Mouse (Mus musculus): ENCODE results near the gene Tnf. TPM values are rescaled to one million over a fixed set of nuclear protein-coding genes. Genes with fewer than 3 reads are reported as not detected.
A peak's percentile ranks its signal among the peaks of the same experiment; 100 is the strongest.

Gene Tnf
- polyA plus RNA-seq, 1 experiment, result 7.4 TPM

DNA sequence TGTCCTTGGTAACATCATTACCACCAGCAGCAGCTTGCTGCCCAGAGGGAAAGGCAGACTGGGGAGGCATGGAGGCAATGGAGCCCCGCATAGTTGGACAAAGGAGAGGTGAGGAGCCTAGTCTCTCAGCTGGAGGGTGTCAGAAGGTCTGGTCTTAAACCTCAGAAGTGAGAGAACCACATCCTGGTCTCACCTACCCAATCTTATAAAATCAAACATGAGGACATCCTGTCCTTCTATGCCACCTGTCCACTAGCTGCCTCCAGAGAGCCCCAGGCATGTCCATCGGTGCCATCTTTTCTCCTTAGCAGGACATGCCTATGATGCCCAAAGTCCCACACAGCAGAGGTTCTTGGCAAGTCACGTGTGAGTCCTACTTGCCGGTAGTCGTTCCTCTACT lies 21.7 kb downstream of the Tnf start:
- no peak overlapping the region for H3K4me3 ChIP-seq (replicated peaks; ENCODE audit: control insufficient read depth, low read depth, low read length)
- no peak overlapping the region for H3K27ac ChIP-seq (ENCODE audit: control insufficient read depth, insufficient read depth, low read depth, low read length, poor library complexity)
- WGBS, result 79% methylated on average over 5 of the region's 5 CpGs
- H3K4me1 ChIP-seq (ENCODE audit: control insufficient read depth, insufficient read depth, low read length), result peaks cover 1% of the 10 kb centered on the region
- TF ChIP-seq POLR2A (IDR thresholded peaks at IDR 0.05; ENCODE audit: borderline replicate concordance, control insufficient read depth, low read depth, low read length), result no peak
- TF ChIP-seq CTCF (IDR thresholded peaks at IDR 0.05; ENCODE audit: control insufficient read depth, insufficient read depth, low read length), result no peak

DNA sequence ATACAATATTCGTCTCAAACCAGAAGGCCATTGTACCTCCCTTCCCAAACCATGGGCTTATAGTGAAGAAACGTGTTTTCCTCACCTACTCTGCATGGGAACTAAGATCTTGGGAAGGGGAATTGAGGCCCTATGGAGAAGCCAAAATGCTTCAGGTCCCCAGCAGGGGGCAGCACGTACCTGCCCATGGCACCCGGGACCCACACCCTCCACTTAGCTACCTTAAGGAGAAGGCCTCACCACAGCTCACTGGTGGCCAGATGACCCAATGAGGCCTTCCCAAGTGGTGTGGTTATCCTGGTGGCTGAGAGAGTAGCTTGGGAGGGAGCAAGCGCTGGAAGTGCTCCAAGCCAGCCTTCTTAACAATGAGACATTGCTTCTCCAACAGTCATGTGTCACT lies 23.3 kb downstream of the Tnf start:
- TF ChIP-seq POLR2A (IDR thresholded peaks at IDR 0.05; ENCODE audit: borderline replicate concordance, control insufficient read depth, low read depth, low read length) (no peak), CTCF (IDR thresholded peaks at IDR 0.05; ENCODE audit: control insufficient read depth, insufficient read depth, low read length) (peak; percentile 96)
- WGBS, result 7% methylated on average over 5 of the region's 5 CpGs
- H3K4me3 ChIP-seq (replicated peaks; ENCODE audit: control insufficient read depth, low read depth, low read length), result no peak overlapping the region
- no peak overlapping the region for H3K27ac ChIP-seq (ENCODE audit: control insufficient read depth, insufficient read depth, low read depth, low read length, poor library complexity)
- H3K4me1 ChIP-seq (ENCODE audit: control insufficient read depth, insufficient read depth, low read length), result peaks cover 2% of the 10 kb centered on the region; the same call in 1 of the 2 replicates

DNA sequence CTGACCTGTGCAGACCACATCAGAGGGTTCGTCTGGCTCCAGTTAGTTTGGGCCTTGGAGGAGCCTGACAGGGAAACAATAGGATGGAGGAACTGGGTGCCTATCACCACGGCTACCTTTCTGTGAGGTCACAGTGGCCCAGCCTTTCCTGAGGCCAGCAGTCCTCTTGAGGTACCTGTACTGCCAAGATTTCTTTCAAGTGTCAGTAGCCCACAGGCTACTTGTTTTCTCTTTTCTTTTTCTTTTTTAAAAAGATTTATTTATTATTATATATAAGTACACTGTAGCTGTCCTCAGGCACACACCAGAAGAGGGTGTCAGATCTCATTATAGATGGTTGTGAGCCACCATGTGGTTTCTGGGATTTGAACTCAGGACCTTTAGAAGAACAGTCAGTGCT lies 25.8 kb downstream of the Tnf start, which contains the start of gene Aif1:
Gene Aif1 (minus strand): TSS at position 101 of the 400 bp plus-strand sequence.
- TF ChIP-seq POLR2A (IDR thresholded peaks at IDR 0.05; ENCODE audit: borderline replicate concordance, control insufficient read depth, low read depth, low read length) (no peak), CTCF (IDR thresholded peaks at IDR 0.05; ENCODE audit: control insufficient read depth, insufficient read depth, low read length) (no peak)
- H3K27ac ChIP-seq (ENCODE audit: control insufficient read depth, insufficient read depth, low read depth, low read length, poor library complexity), result no peak within 1 kb of the TSS
- WGBS, result 79% methylated on average over 2 of the region's 2 CpGs
- peaks cover 4% of the 10 kb centered on the region for H3K4me1 ChIP-seq (ENCODE audit: control insufficient read depth, insufficient read depth, low read length)
- H3K4me3 ChIP-seq (replicated peaks; ENCODE audit: control insufficient read depth, low read depth, low read length), result no peak within 1 kb of the TSS

DNA sequence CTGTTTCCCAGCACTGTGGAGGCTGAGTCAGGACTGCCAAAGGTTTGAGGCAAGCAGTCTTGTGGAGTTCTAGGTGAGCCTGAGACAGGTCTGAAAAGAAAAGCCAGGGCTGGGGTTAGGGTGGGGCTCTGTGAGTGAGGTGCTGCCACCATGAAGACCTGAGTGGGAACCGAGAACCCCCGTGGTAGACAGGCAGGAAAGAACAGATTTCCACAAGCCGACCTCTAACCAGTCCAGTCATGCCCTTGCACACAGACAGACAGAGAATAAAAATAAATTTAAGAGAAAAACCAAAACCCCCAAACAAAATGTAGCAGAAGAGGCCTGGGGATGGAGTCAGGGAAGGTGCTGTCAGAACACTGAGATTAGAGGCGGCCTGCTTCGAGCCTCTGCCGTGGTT lies 26.4 kb downstream of the Tnf start:
- Histone ChIP-seq H3K27ac (ENCODE audit: control insufficient read depth, insufficient read depth, low read depth, low read length, poor library complexity) (no peak overlapping the region), H3K4me3 (replicated peaks; ENCODE audit: control insufficient read depth, low read depth, low read length) (no peak overlapping the region), H3K4me1 (ENCODE audit: control insufficient read depth, insufficient read depth, low read length) (peaks cover 4% of the 10 kb centered on the region)
- no peak for TF ChIP-seq POLR2A (IDR thresholded peaks at IDR 0.05; ENCODE audit: borderline replicate concordance, control insufficient read depth, low read depth, low read length)
- no peak for TF ChIP-seq CTCF (IDR thresholded peaks at IDR 0.05; ENCODE audit: control insufficient read depth, insufficient read depth, low read length)
- 62% methylated on average over 6 of the region's 6 CpGs for WGBS

DNA sequence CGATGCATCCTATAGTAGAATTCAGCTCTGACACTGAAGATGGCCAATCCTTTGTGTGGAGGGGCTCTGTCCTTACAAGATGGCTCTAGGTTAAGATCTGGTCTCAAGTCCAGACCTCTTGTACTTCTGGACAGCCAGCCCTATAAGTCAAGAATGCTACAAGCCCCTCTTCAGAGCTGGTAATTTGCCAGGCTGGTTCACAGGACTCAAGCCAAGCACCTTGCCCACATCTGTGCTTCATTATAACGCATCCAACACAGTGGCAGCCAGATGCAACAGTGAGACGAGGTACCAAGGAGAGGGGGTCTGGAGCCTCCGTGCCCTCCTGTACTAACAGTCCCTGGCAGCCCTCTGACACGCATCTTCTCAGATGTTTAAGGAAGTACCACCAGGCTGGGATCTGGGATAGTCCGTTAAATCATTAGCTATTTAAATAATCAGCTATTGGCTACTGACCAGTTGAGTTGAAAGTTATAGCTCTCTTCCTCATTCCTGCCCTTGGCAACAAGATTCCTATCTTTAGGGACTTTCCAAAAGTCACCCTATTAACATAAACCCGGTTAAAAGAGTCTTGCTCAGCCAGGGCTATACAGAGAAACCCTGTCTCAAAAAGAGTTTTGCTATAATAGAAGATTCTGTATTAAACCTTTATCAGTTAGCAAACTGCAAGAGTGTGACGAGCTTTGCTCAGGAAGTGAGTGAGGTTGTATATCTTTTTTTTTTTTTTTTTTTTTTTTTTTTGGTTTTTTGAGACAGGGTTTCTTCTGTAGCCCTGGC lies 27.4 kb downstream of the Tnf start:
- no peak overlapping the region for H3K27ac ChIP-seq (ENCODE audit: control insufficient read depth, insufficient read depth, low read depth, low read length, poor library complexity)
- H3K4me3 ChIP-seq (replicated peaks; ENCODE audit: control insufficient read depth, low read depth, low read length), result no peak overlapping the region
- no peak for TF ChIP-seq CTCF (IDR thresholded peaks at IDR 0.05; ENCODE audit: control insufficient read depth, insufficient read depth, low read length)
- TF ChIP-seq POLR2A (IDR thresholded peaks at IDR 0.05; ENCODE audit: borderline replicate concordance, control insufficient read depth, low read depth, low read length), result no peak
- peaks cover 4% of the 10 kb centered on the region for H3K4me1 ChIP-seq (ENCODE audit: control insufficient read depth, insufficient read depth, low read length)
- 44% methylated on average over 8 of the region's 8 CpGs for WGBS

DNA sequence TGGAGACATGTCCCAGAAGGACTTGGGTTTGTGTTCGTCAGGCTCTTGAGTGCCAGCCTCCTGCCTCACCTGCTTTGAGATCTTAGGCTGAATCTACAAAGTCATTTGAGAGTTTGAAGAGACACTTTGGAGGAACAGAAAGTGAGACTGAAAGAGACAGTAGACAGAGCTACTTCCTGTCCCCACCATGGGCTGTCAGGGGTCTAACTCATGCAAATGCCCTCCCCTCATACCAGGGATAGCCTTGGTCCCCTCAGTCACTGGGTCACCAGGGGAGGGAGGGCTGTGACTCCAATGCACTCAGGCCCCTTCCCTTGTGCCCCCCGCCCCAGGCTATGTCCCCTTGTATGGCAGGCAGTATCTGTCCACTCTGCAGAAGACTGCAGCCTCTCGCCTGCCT lies 28.5 kb downstream of the Tnf start:
- TF ChIP-seq CTCF (IDR thresholded peaks at IDR 0.05; ENCODE audit: control insufficient read depth, insufficient read depth, low read length) (no peak), POLR2A (IDR thresholded peaks at IDR 0.05; ENCODE audit: borderline replicate concordance, control insufficient read depth, low read depth, low read length) (no peak)
- 56% methylated on average over 3 of the region's 3 CpGs for WGBS
- peaks cover 4% of the 10 kb centered on the region for H3K4me1 ChIP-seq (ENCODE audit: control insufficient read depth, insufficient read depth, low read length)
- peak overlapping the region; percentile 72 for H3K27ac ChIP-seq (ENCODE audit: control insufficient read depth, insufficient read depth, low read depth, low read length, poor library complexity)
- no peak overlapping the region for H3K4me3 ChIP-seq (replicated peaks; ENCODE audit: control insufficient read depth, low read depth, low read length)

DNA sequence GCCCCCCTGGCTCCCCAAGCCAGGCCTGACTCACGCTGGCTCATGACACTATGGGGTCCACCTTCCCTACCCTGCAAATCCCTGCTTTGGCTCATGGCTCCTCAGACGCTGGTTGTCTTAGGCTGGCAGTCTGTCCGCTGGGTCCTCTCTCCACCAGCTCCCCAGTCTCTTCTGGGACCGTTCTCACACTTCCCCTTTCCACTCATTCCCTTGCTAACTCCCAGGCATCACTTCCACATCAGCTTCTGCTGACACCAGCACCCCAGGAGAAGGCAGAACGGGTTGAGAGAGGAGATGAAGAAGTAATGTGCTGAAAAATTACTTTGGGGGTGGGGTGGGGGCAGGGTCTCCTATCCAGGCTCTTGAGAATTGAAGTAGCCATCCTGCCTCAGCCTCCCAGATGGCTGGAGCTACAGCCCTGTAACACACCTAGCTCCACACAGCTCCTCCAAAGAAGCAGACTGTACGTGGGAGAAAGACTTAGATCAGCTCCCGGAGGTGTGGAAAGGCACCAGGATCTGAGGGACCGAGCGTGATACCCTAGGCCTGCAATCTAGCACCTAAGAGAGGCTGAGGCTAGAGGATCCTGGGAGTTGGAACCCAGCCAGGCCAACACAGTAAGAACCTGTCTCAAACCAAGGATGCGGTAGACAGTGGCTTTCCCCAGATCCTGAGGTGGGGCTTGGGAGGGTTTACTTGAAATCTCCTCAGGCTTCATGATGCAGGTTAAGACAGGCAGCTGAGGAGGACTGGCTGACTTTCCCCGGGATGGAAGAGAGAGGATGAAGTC lies 29.2 kb downstream of the Tnf start:
- 47% methylated on average over 11 of the region's 11 CpGs for whole genome bisulfite sequencing
- peaks cover 4% of the 10 kb centered on the region for H3K4me1 ChIP-seq (ENCODE audit: control insufficient read depth, insufficient read depth, low read length)
- no peak overlapping the region for H3K4me3 ChIP-seq (replicated peaks; ENCODE audit: control insufficient read depth, low read depth, low read length)
- TF ChIP-seq CTCF (IDR thresholded peaks at IDR 0.05; ENCODE audit: control insufficient read depth, insufficient read depth, low read length) (no peak), POLR2A (IDR thresholded peaks at IDR 0.05; ENCODE audit: borderline replicate concordance, control insufficient read depth, low read depth, low read length) (no peak)
- H3K27ac ChIP-seq (ENCODE audit: control insufficient read depth, insufficient read depth, low read depth, low read length, poor library complexity), result peak overlapping the region; percentile 72

DNA sequence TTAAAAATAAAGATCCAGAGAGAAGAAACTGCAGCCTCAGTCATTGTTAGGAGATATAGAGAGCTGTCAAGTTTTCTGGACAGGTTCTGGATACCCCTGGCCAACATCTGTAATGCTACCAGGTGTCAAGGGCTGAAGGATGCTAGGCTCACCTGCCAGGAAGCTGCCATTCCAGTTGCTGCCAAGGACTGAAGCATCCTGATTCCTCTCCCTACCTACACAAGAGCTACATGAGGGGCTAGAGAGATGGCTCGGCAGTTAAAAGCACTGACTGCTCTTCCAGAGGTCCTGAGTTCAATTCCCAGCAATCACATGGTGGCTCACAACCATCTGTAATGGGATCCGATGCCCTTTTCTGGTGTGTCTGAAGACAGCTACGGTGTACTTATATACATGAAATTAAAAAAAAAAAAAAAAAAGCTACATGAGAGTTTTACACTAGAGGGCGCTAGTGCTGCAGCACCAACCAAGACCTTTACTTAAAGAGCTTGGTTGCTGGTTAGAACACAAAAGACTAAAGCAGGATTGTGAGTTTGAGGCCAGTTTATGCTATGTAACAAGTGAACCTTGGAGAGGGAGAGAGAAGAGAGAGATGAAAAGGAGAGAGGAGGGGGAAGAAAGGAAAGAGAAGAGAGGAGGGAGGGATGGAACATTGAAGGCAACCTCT lies 33.1 kb downstream of the Tnf start:
- TF ChIP-seq POLR2A (IDR thresholded peaks at IDR 0.05; ENCODE audit: borderline replicate concordance, control insufficient read depth, low read depth, low read length), result no peak
- TF ChIP-seq CTCF (IDR thresholded peaks at IDR 0.05; ENCODE audit: control insufficient read depth, insufficient read depth, low read length), result no peak
- H3K4me1 ChIP-seq (ENCODE audit: control insufficient read depth, insufficient read depth, low read length), result peaks cover 5% of the 10 kb centered on the region
- 15% methylated on average over 4 of the region's 4 CpGs for WGBS
- H3K27ac ChIP-seq (ENCODE audit: control insufficient read depth, insufficient read depth, low read depth, low read length, poor library complexity), result no peak overlapping the region
- H3K4me3 ChIP-seq (replicated peaks; ENCODE audit: control insufficient read depth, low read depth, low read length), result no peak overlapping the region
